Mouse (Mus musculus): ENCODE results near the gene Faim2.

DNA sequence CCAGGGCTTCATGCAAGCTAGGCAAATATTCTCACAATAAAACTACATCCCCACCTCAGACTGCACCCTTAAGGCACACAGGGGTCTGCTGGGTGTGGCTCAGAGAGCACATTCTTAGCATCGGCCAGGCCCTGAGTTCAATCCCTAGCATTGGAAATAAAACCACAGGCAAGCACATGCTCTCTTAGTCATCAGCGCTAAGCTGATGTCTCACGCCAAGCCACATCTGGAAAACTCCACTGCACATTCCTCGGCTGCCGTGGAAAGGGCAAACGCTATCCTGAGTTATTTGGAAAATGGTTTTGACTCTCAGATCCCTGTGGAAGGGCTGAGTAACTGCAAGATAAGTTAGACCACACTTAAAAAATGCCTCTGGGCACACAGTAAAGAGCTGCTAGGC, 25.8 kb upstream of the Faim2 start:
- TF ChIP-seq CTCF (conservative IDR thresholded peaks at IDR 0.05; ENCODE audit: low read length), result no peak
- TF ChIP-seq POU5F1 (IDR thresholded peaks at IDR 0.05; ENCODE audit: borderline replicate concordance, low read length), result no peak
- no peak for TF ChIP-seq NANOG (IDR thresholded peaks at IDR 0.05; ENCODE audit: borderline replicate concordance, low read length)

Measured in E14TG2a.4 (cell line).